Mouse (Mus musculus): ENCODE data around the gene Gm21954.

The Gm21954 gene

DNA sequence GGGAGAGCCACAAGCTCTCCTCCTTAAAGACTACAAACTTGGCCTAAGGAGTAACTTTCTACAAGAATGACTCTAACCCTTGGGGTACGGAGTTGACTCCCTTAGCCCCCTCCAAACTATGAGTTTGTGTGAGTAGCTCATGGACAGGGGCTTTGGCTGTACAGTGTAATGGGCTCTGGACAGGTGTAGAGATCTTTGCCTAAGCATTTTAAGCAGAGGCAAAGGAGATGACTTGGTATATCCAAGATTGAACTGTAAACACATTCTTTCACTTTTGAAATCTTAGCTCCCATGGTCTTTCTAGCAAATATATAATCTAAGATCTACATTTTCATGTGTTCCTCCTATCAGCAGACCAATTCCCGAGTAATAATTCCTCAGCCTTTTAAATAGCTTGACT lies at the start of gene Gm21954:
Gm21954 (minus strand) TSS at position 101 of the 400 bp plus-strand sequence.
- no peak for DNase-seq (ENCODE audit: low spot score in 2 of 2)

- no peak for DNase-seq (ENCODE audit: low spot score in 2 of 2)
Observed at GRCm38 (mm10) chr3:55521776-55522175, 49.8 kb upstream of the Gm21954 start.

- no peak for DNase-seq (ENCODE audit: low spot score in 2 of 2)
Observed at GRCm38 (mm10) chr3:55520240-55521180, 48.5 kb upstream of the Gm21954 start.

GRCm38 (mm10) chr3:55517454-55518014 lies 45.5 kb upstream of the Gm21954 start:
- DNase-seq (ENCODE audit: low spot score in 2 of 2): no peak

DNA sequence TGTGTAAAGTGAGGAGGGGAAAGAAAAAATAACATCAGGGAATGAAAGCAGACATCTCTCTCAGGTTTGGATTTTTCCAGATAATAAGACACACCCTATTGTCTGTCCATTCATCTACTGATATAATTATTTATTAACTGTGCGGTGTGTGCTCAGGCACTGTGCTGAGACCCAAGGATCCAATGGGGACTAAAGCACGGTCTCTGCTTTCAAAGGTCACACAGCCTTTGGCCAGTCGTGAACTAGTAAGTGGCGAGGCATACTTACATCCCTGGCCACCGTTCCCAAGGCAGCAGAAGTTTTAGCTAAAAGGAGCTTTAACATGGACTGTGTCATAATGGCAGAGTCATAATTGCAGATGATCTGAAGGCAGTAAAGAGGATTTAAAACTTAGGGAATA lies 44.0 kb upstream of the Gm21954 start:
- no peak for DNase-seq (ENCODE audit: low spot score in 2 of 2)

DNA sequence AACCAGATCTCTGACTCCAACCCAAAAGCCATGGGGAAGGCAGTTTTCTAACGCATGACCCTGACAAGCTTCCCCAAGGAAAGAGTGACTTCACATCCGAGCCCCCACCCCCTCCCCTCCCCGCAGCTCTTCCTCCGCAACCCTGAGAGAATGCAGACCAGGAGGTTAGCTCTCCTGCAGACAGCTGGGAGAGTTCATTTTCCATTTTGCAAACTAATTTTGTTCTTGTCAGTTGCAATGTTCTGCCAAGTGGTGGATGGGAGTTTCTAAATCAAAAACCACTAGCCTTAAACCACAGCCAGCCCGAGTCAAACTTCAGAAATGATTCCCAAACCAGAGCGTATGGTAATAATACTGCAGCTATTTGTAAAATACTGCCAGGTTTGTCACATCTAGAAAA lies 39.6 kb upstream of the Gm21954 start:
- DNase-seq (ENCODE audit: low spot score in 2 of 2): no peak

- no peak for DNase-seq (ENCODE audit: low spot score in 2 of 2)
Observed at GRCm38 (mm10) chr3:55510198-55510597, 38.2 kb upstream of the Gm21954 start.

DNA sequence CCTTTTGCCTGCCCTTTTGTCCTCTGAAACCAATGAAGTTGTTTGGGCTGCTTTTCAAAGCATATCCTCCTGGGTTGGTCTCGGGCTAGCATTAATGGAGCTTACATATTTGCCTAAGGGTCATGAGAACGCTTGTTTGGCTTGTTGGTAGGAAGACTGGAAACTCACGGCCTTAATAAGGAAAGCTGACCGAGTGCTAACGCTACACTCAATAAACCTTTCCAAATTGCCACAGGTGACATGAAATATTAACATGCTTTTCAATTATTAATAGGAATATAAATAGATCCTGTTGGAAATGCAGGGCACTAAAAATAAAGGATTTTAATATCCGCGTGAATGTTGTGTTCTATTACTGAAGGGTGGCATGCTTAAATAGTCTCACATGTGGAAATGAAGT lies 27.3 kb upstream of the Gm21954 start:
- DNase-seq (ENCODE audit: low spot score in 2 of 2): no peak

DNA sequence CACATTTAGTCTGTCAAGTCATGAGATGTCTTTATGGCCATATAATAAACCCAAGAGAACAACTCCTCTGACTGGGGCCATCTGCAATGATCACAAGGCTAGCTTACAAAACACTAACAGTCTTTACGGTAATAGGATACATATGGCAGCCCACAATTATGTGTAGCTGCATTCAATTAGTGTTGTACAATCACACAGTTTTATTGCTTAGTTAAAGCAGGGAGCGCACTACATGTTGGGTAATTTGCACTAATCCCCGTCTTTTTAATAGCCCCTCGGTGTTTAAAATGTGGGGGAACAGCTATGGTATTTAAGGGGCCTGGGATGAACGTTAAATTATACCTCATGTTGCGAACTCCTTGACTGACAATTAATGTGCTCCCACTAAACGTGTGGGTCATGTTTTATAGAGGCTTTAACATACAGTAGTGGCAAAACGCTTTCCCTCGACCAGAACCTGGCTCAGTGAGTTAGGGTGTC lies 24.5 kb upstream of the Gm21954 start:
- no peak for DNase-seq (ENCODE audit: low spot score in 2 of 2)

DNA sequence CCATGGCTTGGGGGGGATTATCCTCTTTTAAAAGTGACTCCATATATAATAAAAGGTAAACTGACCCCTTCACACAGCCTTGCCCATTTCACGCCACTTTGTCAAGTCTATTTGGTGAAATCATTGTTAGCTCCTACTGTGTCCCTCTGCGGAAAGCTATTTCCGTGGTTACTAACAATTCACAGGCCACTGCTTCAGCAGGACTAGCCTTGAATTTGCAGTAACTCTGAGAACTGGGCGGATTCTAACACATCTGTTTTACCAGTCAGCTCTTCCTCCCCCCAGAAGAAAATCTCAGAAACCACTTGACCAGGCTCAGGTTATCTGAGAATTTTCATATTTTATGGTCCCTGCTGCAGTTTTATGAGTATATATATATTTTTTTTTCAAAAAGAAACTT lies 23.9 kb upstream of the Gm21954 start:
- DNase-seq (ENCODE audit: low spot score in 2 of 2): no peak

DNA sequence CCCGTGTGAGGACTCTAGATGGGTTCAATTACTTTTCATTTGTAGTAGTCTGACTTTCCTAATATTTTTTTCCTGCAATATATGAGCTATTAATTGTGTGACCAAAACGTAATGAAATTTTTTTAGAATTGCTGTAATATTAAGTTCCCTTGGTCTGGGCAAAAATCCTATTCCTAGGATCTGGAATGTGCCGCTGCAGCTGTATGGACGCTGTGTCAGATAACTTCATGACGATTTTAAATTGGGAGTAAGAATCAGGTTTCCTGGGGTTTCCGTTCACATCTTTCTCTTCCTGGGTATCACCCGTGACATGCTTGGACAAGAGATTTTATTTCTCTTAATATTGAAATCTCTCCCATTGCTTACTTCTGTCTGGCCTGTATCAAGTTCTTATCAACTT lies 23.2 kb upstream of the Gm21954 start:
- DNase-seq (ENCODE audit: low spot score in 2 of 2): no peak

GRCm38 (mm10) chr3:55494348-55494747 lies 22.3 kb upstream of the Gm21954 start:
- DNase-seq (ENCODE audit: low spot score in 2 of 2): no peak

GRCm38 (mm10) chr3:55492021-55492420 lies 20.0 kb upstream of the Gm21954 start:
- DNase-seq (ENCODE audit: low spot score in 2 of 2): no peak

- DNase-seq (ENCODE audit: low spot score in 2 of 2): no peak
Observed at GRCm38 (mm10) chr3:55489231-55489990, 17.4 kb upstream of the Gm21954 start.

DNA sequence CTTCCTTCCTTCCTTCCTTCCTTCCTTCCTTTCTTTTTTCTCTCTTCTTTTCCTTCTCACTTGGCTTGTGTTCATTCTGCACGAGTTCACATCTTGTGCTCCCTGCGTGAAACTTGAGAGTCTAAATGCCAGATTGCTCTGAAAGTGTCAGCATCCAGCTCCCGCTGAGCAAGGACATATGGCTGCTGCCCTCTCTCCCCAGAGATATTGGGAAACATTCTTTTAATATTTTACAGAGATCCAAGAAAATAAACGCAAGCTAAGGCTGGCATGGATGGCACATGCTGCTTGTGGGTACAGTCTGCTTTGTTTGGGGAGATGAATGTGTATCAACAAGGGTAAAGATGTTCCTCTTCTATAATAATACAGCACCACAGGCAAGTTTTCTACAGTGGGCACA lies 11.3 kb upstream of the Gm21954 start:
- no peak for DNase-seq (ENCODE audit: low spot score in 2 of 2)

DNA sequence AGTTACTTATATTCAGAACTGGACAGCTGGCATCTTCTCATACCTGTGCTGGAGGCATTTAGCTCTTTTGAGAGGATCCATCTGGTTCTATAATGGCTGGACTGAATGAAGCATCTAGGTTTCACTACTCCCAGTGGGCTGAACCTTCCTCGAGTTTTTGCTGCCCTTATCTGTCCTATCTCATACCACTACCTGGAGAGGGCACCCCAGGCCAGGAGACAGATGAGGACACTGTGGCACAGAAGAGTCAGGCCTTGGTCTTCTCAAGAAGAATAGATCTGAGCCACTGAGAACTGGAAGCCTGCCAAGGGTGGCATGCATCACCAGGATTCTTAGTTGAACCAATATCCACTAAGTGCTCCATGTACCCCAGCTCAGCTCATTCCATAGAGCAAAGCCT lies 9.1 kb upstream of the Gm21954 start:
- DNase-seq (ENCODE audit: low spot score in 2 of 2): no peak

DNA sequence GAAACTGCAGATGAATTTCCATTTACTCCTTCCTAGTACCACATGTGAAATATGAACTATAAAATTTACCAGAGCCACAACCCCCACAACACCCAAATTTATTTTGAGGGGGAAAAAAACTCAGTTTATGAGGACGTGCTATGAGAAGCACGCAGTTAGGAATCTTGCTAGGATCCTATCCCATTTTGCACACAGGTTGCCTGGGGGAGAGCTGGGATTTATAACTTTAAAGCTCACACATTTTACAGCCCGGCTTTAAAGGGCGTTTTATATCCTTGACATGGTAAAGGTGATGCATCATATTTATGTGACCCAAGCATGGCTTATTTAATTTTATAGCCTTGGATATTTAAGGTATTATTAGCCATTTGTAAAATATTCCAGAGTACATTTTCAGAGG lies 7.3 kb upstream of the Gm21954 start:
- DNase-seq (ENCODE audit: low spot score in 2 of 2): no peak

DNA sequence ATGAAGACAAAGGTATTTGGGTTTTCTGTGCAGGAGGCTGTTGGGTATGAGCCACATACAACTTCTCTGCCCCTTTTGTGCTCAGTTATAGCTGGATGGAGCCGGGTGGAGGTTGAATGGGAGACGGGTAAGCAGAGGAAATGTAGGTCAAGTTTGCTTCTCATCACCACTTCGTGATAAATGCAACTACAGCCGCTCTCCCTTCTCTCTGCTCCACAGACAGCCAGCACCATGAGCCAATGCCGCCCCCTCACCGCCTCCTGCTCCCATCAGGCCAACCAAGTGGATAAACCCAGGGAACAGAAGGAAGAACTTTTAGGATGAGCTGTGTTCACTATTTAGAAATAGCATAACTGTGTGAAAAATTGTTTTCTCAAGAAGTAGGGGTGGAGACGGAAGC lies 4.7 kb upstream of the Gm21954 start:
- peak; percentile 84 to 92 for DNase-seq (ENCODE audit: low spot score in 2 of 2)

- DNase-seq (ENCODE audit: low spot score in 2 of 2): no peak
Observed at GRCm38 (mm10) chr3:55473146-55473545, 1.1 kb upstream of the Gm21954 start.

- DNase-seq (ENCODE audit: low spot score in 2 of 2): peak in 1 of 2 experiments; percentile 47
Observed at GRCm38 (mm10) chr3:55466348-55466747, 5.7 kb downstream of the Gm21954 start.

DNA sequence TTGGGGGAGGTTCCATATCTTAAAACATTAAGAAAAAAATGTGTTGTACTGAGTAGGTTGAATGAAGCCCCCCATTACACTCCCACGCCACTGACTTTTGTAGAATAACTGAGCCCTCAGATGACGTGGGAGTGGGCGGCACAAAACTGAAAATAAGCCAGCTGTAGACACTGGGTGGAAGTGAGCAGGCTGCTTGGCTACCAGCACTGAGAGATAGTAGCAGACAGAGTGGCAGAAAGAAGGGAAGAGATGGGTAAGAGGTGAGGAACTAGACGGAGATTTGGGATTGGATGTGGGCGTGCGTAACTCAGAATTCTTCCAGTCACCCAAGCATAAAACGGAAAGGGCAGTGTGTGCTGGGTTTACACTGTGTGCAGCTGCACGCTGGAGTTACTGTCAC lies 6.2 kb downstream of the Gm21954 start:
- DNase-seq (ENCODE audit: low spot score in 2 of 2): peak in 1 of 2 experiments; percentile 68

DNA sequence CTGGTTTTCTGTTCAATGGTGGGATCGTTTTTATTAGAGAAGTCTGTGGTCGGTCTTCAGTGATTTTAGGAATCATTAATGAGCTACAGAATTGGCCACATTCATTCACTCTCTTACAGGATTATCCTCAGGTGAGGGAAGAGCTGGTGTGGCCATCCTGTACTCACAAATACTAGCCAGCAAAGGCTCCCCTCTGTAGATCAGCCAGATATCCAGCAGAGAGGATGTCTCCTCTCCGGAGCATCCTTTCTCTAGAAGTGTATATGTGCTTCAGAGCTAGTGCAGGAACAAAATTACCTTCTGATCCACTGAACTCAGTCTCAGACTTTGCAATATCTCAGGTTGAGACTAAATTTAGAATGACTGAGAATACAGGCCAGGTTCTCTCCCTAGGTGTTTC lies 7.8 kb downstream of the Gm21954 start:
- no peak for DNase-seq (ENCODE audit: low spot score in 2 of 2)
